Mouse (Mus musculus) stomach, embryonic 14.5 days (tissue): Measurements from ENCODE around the gene Scnm1. TPM values are rescaled to one million over a fixed set of nuclear protein-coding genes. Genes with fewer than 3 reads are reported as not detected.

Experiments used
- microRNA-seq: library from miRNA; unstranded; fragments of <30 nt; microRNA quantifications from one replicate; pipeline ENCODE4, GENCODE M21; 2016
- polyA plus RNA-seq: library from polyadenylated mRNA; unstranded; fragments of >200 nt; fragmentation: Nextera tagmentation; extraction: Ambion mirVana; gene quantifications from 2 replicates; pipeline ENCODE4 v1.2.1, GENCODE M21; 2014

The Scnm1 gene
- polyA plus RNA-seq, 1 experiment from 2014 or later = 73.7 TPM

Small RNAs within 50 kb of the gene (microRNA-seq; reads per million reads assigned to microRNA genes)
- gene Mir8099-1 = not detected

Other genes with a start within 250 kb of the Scnm1 start
- 334 and 336 TPM in 2 replicates for gene Psmb4, start 247.1 kb downstream of the Scnm1 start, polyA plus RNA-seq
- gene Selenbp1, start 201.0 kb downstream of the Scnm1 start, polyA plus RNA-seq = 86.2 and 89.6 TPM in 2 replicates
- 12.8 and 14.5 TPM in 2 replicates for gene Rfx5, start 179.9 kb downstream of the Scnm1 start, polyA plus RNA-seq
- gene Pi4kb, start 159.3 kb downstream of the Scnm1 start, polyA plus RNA-seq = 24.7 and 32.8 TPM in 2 replicates
- gene Zfp687, start 118.6 kb downstream of the Scnm1 start, polyA plus RNA-seq = 30.3 and 34.9 TPM in 2 replicates
- gene Psmd4, start 91.4 kb downstream of the Scnm1 start, polyA plus RNA-seq = 229 and 231 TPM in 2 replicates
- gene Pip5k1a, start 27.1 kb downstream of the Scnm1 start, polyA plus RNA-seq = 14.6 and 14.9 TPM in 2 replicates
- 139 and 156 TPM in 2 replicates for gene Vps72, start 23.0 kb downstream of the Scnm1 start, polyA plus RNA-seq
- gene Tmod4, start 9.5 kb downstream of the Scnm1 start, polyA plus RNA-seq = 0.83 and 1.8 TPM in 2 replicates
- 9.2 and 10.9 TPM in 2 replicates for gene Lysmd1, start 77 bp upstream of the Scnm1 start, polyA plus RNA-seq
- 4.2 and 4.7 TPM in 2 replicates for gene Tnfaip8l2, start 8.3 kb upstream of the Scnm1 start, polyA plus RNA-seq
- gene Sema6c, start 26.4 kb upstream of the Scnm1 start, polyA plus RNA-seq = 5.8 and 6.7 TPM in 2 replicates
- gene Gabpb2, start 83.9 kb upstream of the Scnm1 start, polyA plus RNA-seq = 15.1 and 18.4 TPM in 2 replicates
- gene Cdc42se1, start 94.7 kb upstream of the Scnm1 start, polyA plus RNA-seq = 125 and 126 TPM in 2 replicates
- 38.9 and 42.4 TPM in 2 replicates for gene Mllt11, start 98.2 kb upstream of the Scnm1 start, polyA plus RNA-seq
- 0.71 and 1.3 TPM in 2 replicates for gene Gm128, start 107.6 kb upstream of the Scnm1 start, polyA plus RNA-seq
- gene Bnipl, start 117.2 kb upstream of the Scnm1 start, polyA plus RNA-seq = 8.2 and 8.4 TPM in 2 replicates
- 47.1 and 51.1 TPM in 2 replicates for gene Mindy1, start 147.3 kb upstream of the Scnm1 start, polyA plus RNA-seq
- gene Prune1, start 148.1 kb upstream of the Scnm1 start, polyA plus RNA-seq = 20.1 and 23.1 TPM in 2 replicates
- gene Anxa9, start 173.2 kb upstream of the Scnm1 start, polyA plus RNA-seq = 1.7 and 2.1 TPM in 2 replicates
- gene Cers2, start 180.8 kb upstream of the Scnm1 start, polyA plus RNA-seq = 136 and 146 TPM in 2 replicates
- gene Setdb1, start 223.2 kb upstream of the Scnm1 start, polyA plus RNA-seq = 50.8 and 51.8 TPM in 2 replicates